ENCODE assay signal across 9 mouse cellular contexts in genomic region chr4:40134468-40135102, GRCm38 (mm10). TPM values are rescaled to one million over a fixed set of nuclear protein-coding genes. Genes with fewer than 3 reads are reported as not detected.
A peak's percentile ranks its signal among the peaks of the same experiment; 100 is the strongest.
DNase-seq lines count a peak whose midpoint lies in the region; ATAC-seq and TF ChIP-seq lines count a peak whose summit lies in the region.
"Had no signal": no experiment of that assay in that cellular context is flagged by ENCODE, and none has a peak within 500 bp of the region (broad histone marks: within the 10 kb centered on the region; RNA-seq: fewer than 3 reads in every experiment).

No protein-coding gene starts in this region.

- H3K27me3 ChIP-seq in heart, embryonic 14.5 days (ENCODE audit: control insufficient read depth, insufficient read depth, low read length), result no peaks in the 10 kb centered on the region
- H3K27me3 ChIP-seq in kidney, postnatal 0 days (ENCODE audit: insufficient read depth, low read length), result no peaks in the 10 kb centered on the region
- H3K27me3 ChIP-seq in liver, embryonic 11.5 days (replicated peaks; ENCODE audit: control insufficient read depth, insufficient read depth, low read length), result no peaks in the 10 kb centered on the region
- H3K27me3 ChIP-seq in stomach, postnatal 0 days (ENCODE audit: control insufficient read depth, insufficient read depth, low read length), result no peaks in the 10 kb centered on the region

- H3K36me3 ChIP-seq in heart, embryonic 14.5 days (ENCODE audit: control insufficient read depth, insufficient read depth, low read length), result no peaks in the 10 kb centered on the region
- H3K36me3 ChIP-seq in kidney, postnatal 0 days (ENCODE audit: insufficient read depth, low read length), result no peaks in the 10 kb centered on the region
- H3K36me3 ChIP-seq in liver, embryonic 11.5 days (ENCODE audit: control insufficient read depth, insufficient read depth, low read length), result no peaks in the 10 kb centered on the region
- H3K36me3 ChIP-seq in stomach, postnatal 0 days (ENCODE audit: control insufficient read depth, insufficient read depth, low read length), result no peaks in the 10 kb centered on the region
- H3K36me3 ChIP-seq: embryonic facial prominence, embryonic 13.5 days had no signal

- no peak for TF ChIP-seq EP300 in stomach, postnatal 0 days (optimal IDR thresholded peaks at IDR 0.05)

- TF ChIP-seq CTCF in bone marrow macrophage, adult 2 months (IDR thresholded peaks at IDR 0.05; ENCODE audit: low read depth, low read length), result peak; percentile 84
- TF ChIP-seq CTCF in embryonic fibroblast, embryonic 13.5 days (IDR thresholded peaks at IDR 0.05; ENCODE audit: borderline replicate concordance, insufficient read depth, low read length), result peak; percentile 91
- peak; percentile 89 for TF ChIP-seq CTCF in kidney, postnatal 0 days (IDR thresholded peaks at IDR 0.05; ENCODE audit: low read depth)
- peak; percentile 94 for TF ChIP-seq CTCF in stomach, postnatal 0 days (IDR thresholded peaks at IDR 0.05; ENCODE audit: low read depth)

- 0 out of 2 replicates have a peak overlapping the region, but pooled peaks have one; percentile 29 for H3K4me2 ChIP-seq in heart, embryonic 14.5 days (ENCODE audit: low read length)
- peak overlapping the region; percentile 19; the same call in 1 of the 2 replicates for H3K4me2 ChIP-seq in kidney, postnatal 0 days (ENCODE audit: low read length)
- peak overlapping the region; percentile 42; the same call in 1 of the 2 replicates for H3K4me2 ChIP-seq in liver, embryonic 11.5 days
- no peak overlapping the region for H3K4me2 ChIP-seq in stomach, postnatal 0 days (replicated peaks; ENCODE audit: low read depth)
- H3K4me2 ChIP-seq: embryonic facial prominence, embryonic 13.5 days had no signal

- peak; percentile 72 for DNase-seq in CD4-positive helper T cell, adult 2 months (ENCODE audit: low read depth, low spot score)
- peak; percentile 89 for DNase-seq in kidney, postnatal 0 days (ENCODE audit: low spot score)
- DNase-seq in liver, embryonic 11.5 days (ENCODE audit: low spot score), result peak; percentile 66
- DNase-seq in natural killer cell, adult 2 months (ENCODE audit: low spot score in 2 of 2), result peak; percentile 43 to 73
- DNase-seq in stomach, postnatal 0 days (ENCODE audit: low spot score), result peak; percentile 83

- no peak overlapping the region for H3K9ac ChIP-seq in heart, embryonic 14.5 days (ENCODE audit: low read length)
- H3K9ac ChIP-seq in kidney, postnatal 0 days (ENCODE audit: low read depth, low read length), result no peak overlapping the region
- H3K9ac ChIP-seq in liver, embryonic 11.5 days (ENCODE audit: low read depth, low read length), result no peak overlapping the region
- H3K9ac ChIP-seq in stomach, postnatal 0 days (ENCODE audit: low read length), result no peak overlapping the region
- H3K9ac ChIP-seq: embryonic facial prominence, embryonic 13.5 days had no signal

- H3K9me3 ChIP-seq in heart, embryonic 14.5 days (ENCODE audit: control insufficient read depth, low read length), result no peaks in the 10 kb centered on the region
- H3K9me3 ChIP-seq in kidney, postnatal 0 days (replicated peaks; ENCODE audit: low read length), result no peaks in the 10 kb centered on the region
- no peaks in the 10 kb centered on the region for H3K9me3 ChIP-seq in liver, embryonic 11.5 days (ENCODE audit: control insufficient read depth, low read length)
- no peaks in the 10 kb centered on the region for H3K9me3 ChIP-seq in stomach, postnatal 0 days (ENCODE audit: control insufficient read depth, low read length)
- H3K9me3 ChIP-seq: embryonic facial prominence, embryonic 13.5 days had no signal

- 0 out of 2 replicates have a peak, but pooled peaks cover 2% of the 10 kb centered on the region for H3K4me1 ChIP-seq in bone marrow macrophage, adult 2 months (ENCODE audit: control insufficient read depth, insufficient read depth, low read length)
- no peaks in the 10 kb centered on the region for H3K4me1 ChIP-seq in embryonic fibroblast, embryonic 13.5 days (ENCODE audit: control insufficient read depth, insufficient read depth, low read length)
- no peaks in the 10 kb centered on the region for H3K4me1 ChIP-seq in heart, embryonic 14.5 days (ENCODE audit: control insufficient read depth in 2 of 2, insufficient read depth in 2 of 2, low read length in 2 of 2)
- no peaks in the 10 kb centered on the region for H3K4me1 ChIP-seq in kidney, postnatal 0 days (replicated peaks; ENCODE audit: insufficient read depth, low read length)
- no peaks in the 10 kb centered on the region for H3K4me1 ChIP-seq in liver, embryonic 11.5 days (replicated peaks; ENCODE audit: control insufficient read depth, insufficient read depth, low read length)
- no peaks in the 10 kb centered on the region for H3K4me1 ChIP-seq in stomach, postnatal 0 days (replicated peaks; ENCODE audit: control insufficient read depth, insufficient read depth)
- H3K4me1 ChIP-seq: embryonic facial prominence, embryonic 13.5 days had no signal

- 16% methylated on average over 9 of the region's 9 CpGs for WGBS in heart, embryonic 14.5 days
- WGBS in kidney, postnatal 0 days, result 16% methylated on average over 9 of the region's 9 CpGs
- WGBS in liver, embryonic 11.5 days, result 17% methylated on average over 9 of the region's 9 CpGs
- WGBS in stomach, postnatal 0 days, result 15% methylated on average over 9 of the region's 9 CpGs

- ATAC-seq in heart, embryonic 14.5 days (ENCODE audit: insufficient number of reproducible peaks, insufficient read depth, low FRiP score, low read depth), result no peak
- ATAC-seq in kidney, postnatal 0 days (replicated peaks; ENCODE audit: low FRiP score, low read depth), result peak; percentile 36
- peak; percentile 63 for ATAC-seq in liver, embryonic 11.5 days (replicated peaks; ENCODE audit: low FRiP score)
- ATAC-seq in stomach, postnatal 0 days (ENCODE audit: low FRiP score, low TSS enrichment), result no peak

- H3K4me3 ChIP-seq in bone marrow macrophage, adult 2 months (ENCODE audit: insufficient read depth, low read length), result no peak overlapping the region
- H3K4me3 ChIP-seq in embryonic fibroblast, embryonic 13.5 days (ENCODE audit: insufficient read depth, low read length), result no peak overlapping the region
- no peak overlapping the region for H3K4me3 ChIP-seq in heart, embryonic 14.5 days (ENCODE audit: control insufficient read depth in 1 of 2, insufficient read depth in 1 of 2, low read depth in 1 of 2, low read length in 2 of 2)
- no peak overlapping the region for H3K4me3 ChIP-seq in kidney, postnatal 0 days (replicated peaks; ENCODE audit: low read depth, low read length)
- H3K4me3 ChIP-seq in liver, embryonic 11.5 days (ENCODE audit: low read depth, low read length), result no peak overlapping the region
- no peak overlapping the region for H3K4me3 ChIP-seq in stomach, postnatal 0 days (ENCODE audit: low read depth, low read length)
- H3K4me3 ChIP-seq: embryonic facial prominence, embryonic 13.5 days had no signal

- H3K27ac ChIP-seq in bone marrow macrophage, adult 2 months (ENCODE audit: insufficient read depth, low read depth, low read length), result no peak overlapping the region
- H3K27ac ChIP-seq in embryonic fibroblast, embryonic 13.5 days (ENCODE audit: insufficient read depth, low read length), result no peak overlapping the region
- no peak overlapping the region for H3K27ac ChIP-seq in heart, embryonic 14.5 days (replicated peaks in 1 of 2; ENCODE audit: control insufficient read depth in 1 of 2, insufficient read depth in 1 of 2, low read depth in 2 of 2, low read length in 2 of 2)
- H3K27ac ChIP-seq in kidney, postnatal 0 days, result no peak overlapping the region
- no peak overlapping the region for H3K27ac ChIP-seq in liver, embryonic 11.5 days (ENCODE audit: low read depth, low read length)
- H3K27ac ChIP-seq in stomach, postnatal 0 days (replicated peaks), result no peak overlapping the region
- H3K27ac ChIP-seq: embryonic facial prominence, embryonic 13.5 days had no signal

- TF ChIP-seq POLR2A in bone marrow macrophage, adult 2 months (IDR thresholded peaks at IDR 0.05; ENCODE audit: borderline replicate concordance, low read depth, low read length), result no peak
- no peak for TF ChIP-seq POLR2A in embryonic fibroblast, embryonic 13.5 days (IDR thresholded peaks at IDR 0.05; ENCODE audit: low read depth, low read length)

RNA-seq across cellular contexts. Expression of gene Aco1, which starts 8.3 kb away (rescaled TPM):
- polyA plus RNA-seq in bone marrow macrophage, adult 2 months (2012; ENCODE audit: insufficient read depth, insufficient read length, missing spikeins), result 22.1 and 28.8 TPM in 2 replicates
- polyA plus RNA-seq in embryonic fibroblast, embryonic 13.5 days (2011; ENCODE audit: insufficient read length, low read depth, missing spikeins), result 44.6 and 46.0 TPM in 2 replicates
- polyA plus RNA-seq in heart, embryonic 14.5 days (2014; fragmentation: Nextera tagmentation; extraction: Ambion mirVana), result 28.8 and 33.6 TPM in 2 replicates
- 82.3 and 87.8 TPM in 2 replicates for polyA plus RNA-seq in kidney, postnatal 0 days (2015; fragmentation: Nextera tagmentation; extraction: Ambion mirVana)
- 36.7 and 42.1 TPM in 2 replicates for polyA plus RNA-seq in liver, embryonic 11.5 days (2014; fragmentation: Nextera tagmentation; extraction: Ambion mirVana)
- 33.2 and 35.9 TPM in 2 replicates for polyA plus RNA-seq in stomach, postnatal 0 days (2015; fragmentation: Nextera tagmentation; extraction: Ambion mirVana)

Comparison
In these comparisons a context has a peak if more than half of its experiments do, and no peak if none do; other contexts are left out.
1. ATAC-seq: peak in kidney, postnatal 0 days (single experiment) and liver, embryonic 11.5 days (single experiment); none in heart, embryonic 14.5 days (single experiment) and stomach, postnatal 0 days (single experiment).
2. Peak in every context shown above with its lines, with median percentiles within 50 percentile points of each other: DNase-seq and CTCF ChIP-seq.